Mouse (Mus musculus) mature B cell (primary cell): ENCODE measurements around the gene Wwox.

ENCODE experiments used
- in situ Hi-C: fragments of 300-500 bp; cut with MboI; formaldehyde crosslinking; loops from 2 replicates; pipeline ENCODE4 v1.14.3; 2019

Wwox gene

GRCm38 (mm10) chr8:114439334-114440204, at the start of gene Wwox:
TSS of gene Wwox (plus strand) at chr8:114439655.
- in situ Hi-C loops: loop anchor here (10.0 kb wide), 1 partner anchor 805 kb away; the partner anchor contains the start of gene Mon1b

GRCm38 (mm10) chr8:114390465-114391254, 48.8 kb upstream of the Wwox start:
- in situ Hi-C loops: no loop called here

- in situ Hi-C loops: no loop called here
These were observed 41.1 kb upstream of the Wwox start for GRCm38 (mm10) chr8:114398326-114398725.

GRCm38 (mm10) chr8:114399273-114399672, 40.2 kb upstream of the Wwox start:
- in situ Hi-C loops: no loop called here

GRCm38 (mm10) chr8:114401679-114402078, 37.8 kb upstream of the Wwox start:
- in situ Hi-C loops: no loop called here

- in situ Hi-C loops: no loop called here
These were observed 28.0 kb upstream of the Wwox start for GRCm38 (mm10) chr8:114411421-114411820.

- in situ Hi-C loops: no loop called here
These were observed 21.7 kb upstream of the Wwox start, which contains the start of gene Clec3a for GRCm38 (mm10) chr8:114417786-114418185. TSS of gene Clec3a (plus strand) at chr8:114418086.

GRCm38 (mm10) chr8:114418486-114418885, 21.0 kb upstream of the Wwox start:
- in situ Hi-C loops: no loop called here

- in situ Hi-C loops: no loop called here
These were observed 20.6 kb upstream of the Wwox start for GRCm38 (mm10) chr8:114418904-114419303.

- in situ Hi-C loops: no loop called here
These were observed 17.9 kb upstream of the Wwox start for GRCm38 (mm10) chr8:114421544-114421943.

GRCm38 (mm10) chr8:114438236-114438635, 1.2 kb upstream of the Wwox start:
- in situ Hi-C loops: loop anchor here (10.0 kb wide), 1 partner anchor 803 kb away; the partner anchor contains the start of gene Mon1b

- in situ Hi-C loops: no loop called here
These were observed 742 bp downstream of the Wwox start for GRCm38 (mm10) chr8:114440205-114440589.

GRCm38 (mm10) chr8:114441616-114442015, 2.2 kb downstream of the Wwox start:
- in situ Hi-C loops: no loop called here

GRCm38 (mm10) chr8:114446884-114447283, 7.4 kb downstream of the Wwox start:
- in situ Hi-C loops: no loop called here

GRCm38 (mm10) chr8:114452278-114452677, 12.8 kb downstream of the Wwox start:
- in situ Hi-C loops: loop anchor here (25.0 kb wide), 1 partner anchor 1985 kb away; no protein-coding TSS in a partner anchor

GRCm38 (mm10) chr8:114452781-114453221, 13.3 kb downstream of the Wwox start:
- in situ Hi-C loops: loop anchor here (25.0 kb wide), 1 partner anchor 1984 kb away; no protein-coding TSS in a partner anchor

- in situ Hi-C loops: loop anchor here (25.0 kb wide), 1 partner anchor 1982 kb away; no protein-coding TSS in a partner anchor
These were observed 15.8 kb downstream of the Wwox start for GRCm38 (mm10) chr8:114455302-114455701.

- in situ Hi-C loops: loop anchor here (25.0 kb wide), 1 partner anchor 1981 kb away; no protein-coding TSS in a partner anchor
These were observed 16.5 kb downstream of the Wwox start for GRCm38 (mm10) chr8:114455953-114456352.

GRCm38 (mm10) chr8:114458113-114458784, 18.8 kb downstream of the Wwox start:
- in situ Hi-C loops: loop anchor here (25.0 kb wide), 1 partner anchor 1979 kb away; no protein-coding TSS in a partner anchor

- in situ Hi-C loops: loop anchor here (25.0 kb wide), 1 partner anchor 1977 kb away; no protein-coding TSS in a partner anchor
These were observed 21.1 kb downstream of the Wwox start for GRCm38 (mm10) chr8:114460600-114460999.

- in situ Hi-C loops: loop anchor here (25.0 kb wide), 1 partner anchor 1975 kb away; no protein-coding TSS in a partner anchor
These were observed 23.1 kb downstream of the Wwox start for GRCm38 (mm10) chr8:114462591-114462990.
